Mouse (Mus musculus): ENCODE measurements at regions not wholly inside any gene's neighbourhood (a gene's known extent, or its start where the extent isn't known, plus 50 kb on each side); places are given as distances from the start of the nearest gene placed in this dataset.

- in situ Hi-C loops (cut with MboI; ENCODE audit: low pct_ligation_motif_present, low pct_unique_long_range_greater_than_20kb, low sequenced_read_pairs) = no loop called here
These were observed 67.8 kb upstream of the Tom1l1 start for GRCm38 (mm10) chr11:90755981-90756380.

GRCm38 (mm10) chr11:90748448-90748847 lies 60.3 kb upstream of the Tom1l1 start:
- no peaks in the 10 kb centered on the region for H3K36me3 ChIP-seq (replicated peaks in 1 of 2; ENCODE audit: control insufficient read depth in 1 of 2, insufficient read depth in 1 of 2, low read length in 1 of 2)
- no peak overlapping the region for H3K4me2 ChIP-seq (ENCODE audit: insufficient read depth, low read depth, poor library complexity, severe bottlenecking)
- TF ChIP-seq SMC3 (IDR thresholded peaks at IDR 0.05; ENCODE audit: low read depth, low read length) = no peak
- no peak for TF ChIP-seq NELFE (IDR thresholded peaks at IDR 0.05; ENCODE audit: low read depth, low read length)
- no peak for TF ChIP-seq IRF4 (IDR thresholded peaks at IDR 0.05; ENCODE audit: low read depth, low read length)
- no peak for TF ChIP-seq POLR2AphosphoS2 (IDR thresholded peaks at IDR 0.05; ENCODE audit: low read depth, low read length)
- TF ChIP-seq ZMIZ1 (IDR thresholded peaks at IDR 0.05; ENCODE audit: low read depth, low read length) = no peak
- no peak for TF ChIP-seq RAD21 (IDR thresholded peaks at IDR 0.05; ENCODE audit: low read depth, low read length)
- TF ChIP-seq RCOR1 (conservative IDR thresholded peaks at IDR 0.05; ENCODE audit: low read depth, low read length) = no peak
- TF ChIP-seq PAX5 (IDR thresholded peaks at IDR 0.05; ENCODE audit: low read length) = no peak
- no peak for TF ChIP-seq TBP (conservative IDR thresholded peaks at IDR 0.05; ENCODE audit: low read depth, low read length)
- TF ChIP-seq TCF12 (IDR thresholded peaks at IDR 0.05; ENCODE audit: low read depth, low read length) = no peak
- no peak for TF ChIP-seq E2F4 (IDR thresholded peaks at IDR 0.05; ENCODE audit: insufficient replicate concordance, low read depth, low read length)
- H3K4me1 ChIP-seq (ENCODE audit: control insufficient read depth in 1 of 2, insufficient read depth in 2 of 2) = no peaks in the 10 kb centered on the region
- H3K9me3 ChIP-seq (replicated peaks; ENCODE audit: low read length) = peaks cover 7% of the 10 kb centered on the region
- no peak overlapping the region for H3K9ac ChIP-seq (ENCODE audit: insufficient read depth, low read depth)
- no peak overlapping the region for H3K4me3 ChIP-seq (replicated peaks in 1 of 3; ENCODE audit: low read depth in 2 of 3, low read length in 2 of 3, poor library complexity in 1 of 3)
- in situ Hi-C loops (cut with MboI; ENCODE audit: low pct_ligation_motif_present, low pct_unique_long_range_greater_than_20kb, low sequenced_read_pairs) (no loop called here), dilution Hi-C loops (cut with MboI; ENCODE audit: extremely low pct_ligation_motif_present, extremely low pct_unique_long_range_greater_than_20kb, low sequenced_read_pairs) (no loop called here)
- H3K27ac ChIP-seq (ENCODE audit: insufficient read depth, low read depth) = no peak overlapping the region
- no peaks in the 10 kb centered on the region for H3K79me2 ChIP-seq (replicated peaks; ENCODE audit: control insufficient read depth, extremely low read depth, insufficient read depth, poor library complexity, severe bottlenecking)
- no peak for DNase-seq (ENCODE audit: extremely low read depth)
- peaks cover 9% of the 10 kb centered on the region for H3K27me3 ChIP-seq (replicated peaks)

More at GRCm38 (mm10) chr11:90755981-90756380, 67.8 kb upstream of the Tom1l1 start:
- no peak for DNase-seq (ENCODE audit: extremely low read depth)
- Histone ChIP-seq H3K36me3 (replicated peaks in 1 of 2; ENCODE audit: control insufficient read depth in 1 of 2, insufficient read depth in 1 of 2, low read length in 1 of 2) (no peaks in the 10 kb centered on the region), H3K27ac (ENCODE audit: insufficient read depth, low read depth) (no peak overlapping the region), H3K9me3 (replicated peaks; ENCODE audit: low read length) (peaks cover 4% of the 10 kb centered on the region), H3K4me1 (ENCODE audit: control insufficient read depth in 1 of 2, insufficient read depth in 2 of 2) (no peaks in the 10 kb centered on the region), H3K9ac (ENCODE audit: insufficient read depth, low read depth) (no peak overlapping the region), H3K4me3 (replicated peaks in 1 of 3; ENCODE audit: low read depth in 2 of 3, low read length in 2 of 3, poor library complexity in 1 of 3) (no peak overlapping the region), H3K27me3 (replicated peaks) (peaks cover 4% of the 10 kb centered on the region), H3K4me2 (ENCODE audit: insufficient read depth, low read depth, poor library complexity, severe bottlenecking) (no peak overlapping the region), H3K79me2 (replicated peaks; ENCODE audit: control insufficient read depth, extremely low read depth, insufficient read depth, poor library complexity, severe bottlenecking) (no peaks in the 10 kb centered on the region)
- TF ChIP-seq KAT2A (IDR thresholded peaks at IDR 0.05; ENCODE audit: insufficient replicate concordance, low read length) = no peak
- no peak for TF ChIP-seq UBTF (IDR thresholded peaks at IDR 0.05; ENCODE audit: low read depth, low read length)
- TF ChIP-seq ETS1 (conservative IDR thresholded peaks at IDR 0.05; ENCODE audit: low read depth, low read length) = no peak
- no peak for TF ChIP-seq BHLHE40 (IDR thresholded peaks at IDR 0.05; ENCODE audit: low read depth, low read length)
- no peak for TF ChIP-seq RCOR1 (conservative IDR thresholded peaks at IDR 0.05; ENCODE audit: low read depth, low read length)
- no peak for TF ChIP-seq ZNF384 (IDR thresholded peaks at IDR 0.05; ENCODE audit: low read depth, low read length)
- TF ChIP-seq CTCF (conservative IDR thresholded peaks at IDR 0.05 in 1 of 2, IDR thresholded peaks at IDR 0.05 in 1 of 2; ENCODE audit: low read depth in 2 of 2, low read length in 2 of 2) = no peak
- no peak for TF ChIP-seq PAX5 (IDR thresholded peaks at IDR 0.05; ENCODE audit: low read length)
- TF ChIP-seq SMC3 (IDR thresholded peaks at IDR 0.05; ENCODE audit: low read depth, low read length) = no peak
- TF ChIP-seq ZKSCAN1 (IDR thresholded peaks at IDR 0.05; ENCODE audit: borderline replicate concordance, low read depth, low read length) = no peak
- no peak for TF ChIP-seq POLR2A (IDR thresholded peaks at IDR 0.05; ENCODE audit: low read depth, low read length)
- TF ChIP-seq CHD1 (IDR thresholded peaks at IDR 0.05; ENCODE audit: low read depth, low read length) = no peak
- no peak for TF ChIP-seq MEF2A (IDR thresholded peaks at IDR 0.05; ENCODE audit: borderline replicate concordance, low read depth, low read length)
- no peak for TF ChIP-seq NELFE (IDR thresholded peaks at IDR 0.05; ENCODE audit: low read depth, low read length)
- no peak for TF ChIP-seq JUND (conservative IDR thresholded peaks at IDR 0.05; ENCODE audit: low read depth, low read length)
- dilution Hi-C loops (cut with MboI; ENCODE audit: extremely low pct_ligation_motif_present, extremely low pct_unique_long_range_greater_than_20kb, low sequenced_read_pairs) = no loop called here

All from CH12.LX (cell line).